Mouse (Mus musculus) thymus, postnatal 36 days (tissue): ENCODE data around the gene Krt88.

Source experiments
- DNase-seq, 2 experiments: peaks; one replicate each; pipeline ENCODE4 v3.0.0; 2022; ENCODE audit warnings: mixed read lengths in 2 of 2

Krt88 gene

DNA sequence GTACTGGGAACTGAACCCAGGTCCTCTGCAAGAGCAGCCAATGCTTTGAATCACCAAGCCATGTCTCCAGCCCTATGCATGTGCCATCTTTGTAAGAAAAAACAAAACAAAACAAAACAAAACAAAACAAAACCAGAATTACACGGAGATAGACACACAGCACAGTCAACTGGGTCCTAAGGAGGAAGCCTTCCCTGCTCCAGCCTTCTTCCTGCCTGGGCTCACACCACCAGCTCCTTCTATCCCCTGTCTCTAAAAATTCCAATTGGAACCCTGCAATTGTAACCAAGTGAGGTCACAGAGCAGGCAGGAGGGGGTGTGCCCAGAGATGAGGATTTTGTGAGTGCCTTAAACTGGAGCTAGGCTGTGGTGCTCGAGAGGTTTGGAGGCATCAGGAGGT lies at the start of gene Krt88:
Krt88 (plus strand) TSS at position 301 of the 400 bp plus-strand sequence.
- DNase-seq = no peak

DNA sequence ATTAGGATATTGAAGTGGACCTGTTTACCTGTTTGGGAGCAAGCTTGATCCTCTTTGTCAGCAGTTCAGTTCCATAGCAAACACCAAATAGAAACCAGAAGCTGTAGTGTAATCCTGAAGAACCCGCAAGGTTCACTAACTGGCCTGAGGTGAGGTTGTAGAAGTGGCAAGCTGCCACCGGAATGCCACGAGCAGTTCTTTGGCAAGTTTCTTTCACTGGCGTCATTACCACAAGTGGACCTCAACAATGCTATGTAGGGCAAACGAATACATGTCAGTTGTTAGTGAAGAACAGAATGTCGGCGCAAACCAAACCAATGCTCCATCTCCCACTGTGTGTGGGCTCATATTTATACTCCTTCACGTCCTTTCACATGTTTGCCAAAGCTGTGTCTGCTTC lies 49.3 kb upstream of the Krt88 start:
- no peak for DNase-seq

DNA sequence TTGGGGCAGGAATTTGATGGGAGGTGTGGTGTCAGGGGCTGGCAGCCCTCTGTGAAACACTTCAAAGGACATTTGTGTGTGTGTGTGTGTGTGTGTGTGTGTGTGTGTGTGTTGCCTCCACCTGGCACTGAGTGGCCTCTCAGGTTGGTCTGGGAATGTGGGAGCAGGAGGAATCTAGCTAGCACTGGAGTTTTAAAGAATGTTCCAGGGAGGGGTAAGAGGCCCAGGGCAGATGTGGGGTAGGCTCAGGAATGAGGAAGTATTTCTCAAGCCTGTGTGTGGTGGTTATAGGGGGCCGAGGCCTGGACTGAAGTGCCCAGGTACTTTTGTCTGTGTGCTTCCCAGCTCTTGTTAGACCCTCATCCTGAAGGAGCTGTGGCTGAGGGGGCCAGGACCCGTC lies 36.8 kb upstream of the Krt88 start, which contains the start of gene Krt7:
Krt7 (plus strand) TSS at position 269 of the 400 bp plus-strand sequence.
- no peak for DNase-seq

DNA sequence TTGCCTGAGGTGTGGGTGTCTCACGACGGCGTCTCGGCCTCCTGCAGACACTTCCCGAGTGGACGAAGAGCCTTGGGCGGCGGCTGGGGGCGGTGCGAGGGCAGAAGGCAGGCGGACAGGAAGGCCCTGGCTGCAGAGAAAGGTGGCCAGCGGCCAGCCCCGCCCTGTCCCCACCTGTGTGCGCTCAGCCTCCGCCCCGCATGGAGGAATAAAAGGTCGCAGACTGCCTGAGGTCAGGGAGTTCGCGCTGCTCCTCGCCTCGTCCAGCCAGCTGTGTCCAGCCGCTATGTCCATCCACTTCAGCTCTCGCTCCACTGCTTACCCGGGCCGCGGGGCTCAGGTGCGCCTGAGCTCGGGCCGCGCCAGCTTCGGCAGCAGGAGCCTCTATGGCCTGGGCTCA lies 35.4 kb upstream of the Krt88 start:
- no peak for DNase-seq

DNA sequence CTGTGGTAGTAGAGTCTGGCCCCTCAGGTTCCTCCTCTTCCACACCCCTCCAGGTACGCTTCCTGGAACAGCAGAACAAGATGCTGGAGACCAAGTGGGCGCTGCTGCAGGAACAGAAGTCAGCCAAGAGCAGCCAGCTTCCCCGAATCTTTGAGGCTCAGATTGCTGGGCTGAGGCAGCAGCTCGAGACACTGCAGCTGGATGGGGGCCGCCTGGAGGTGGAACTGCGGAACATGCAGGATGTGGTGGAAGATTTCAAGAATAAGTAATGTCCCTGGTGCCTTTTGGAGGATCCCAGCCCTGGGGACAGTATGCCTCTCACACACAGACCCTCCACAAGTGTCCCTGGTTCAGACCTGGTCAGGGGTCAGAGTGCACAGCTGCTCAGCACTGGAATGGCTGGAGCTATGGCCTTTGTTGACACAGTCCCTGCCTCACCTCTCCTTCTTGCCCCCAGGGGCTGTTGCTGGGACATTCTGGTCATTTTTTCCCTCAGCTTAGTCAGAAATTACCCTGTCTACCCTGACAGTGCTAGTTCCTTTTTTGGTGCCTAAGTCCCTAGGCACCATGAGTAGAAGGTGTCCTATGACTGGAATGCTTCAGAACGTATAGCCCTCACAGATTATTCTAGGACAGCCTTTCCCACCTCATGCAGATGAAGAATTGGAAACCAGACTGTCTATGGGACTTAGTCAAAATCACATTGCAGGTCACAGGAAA lies 33.5 kb upstream of the Krt88 start:
- no peak for DNase-seq

DNA sequence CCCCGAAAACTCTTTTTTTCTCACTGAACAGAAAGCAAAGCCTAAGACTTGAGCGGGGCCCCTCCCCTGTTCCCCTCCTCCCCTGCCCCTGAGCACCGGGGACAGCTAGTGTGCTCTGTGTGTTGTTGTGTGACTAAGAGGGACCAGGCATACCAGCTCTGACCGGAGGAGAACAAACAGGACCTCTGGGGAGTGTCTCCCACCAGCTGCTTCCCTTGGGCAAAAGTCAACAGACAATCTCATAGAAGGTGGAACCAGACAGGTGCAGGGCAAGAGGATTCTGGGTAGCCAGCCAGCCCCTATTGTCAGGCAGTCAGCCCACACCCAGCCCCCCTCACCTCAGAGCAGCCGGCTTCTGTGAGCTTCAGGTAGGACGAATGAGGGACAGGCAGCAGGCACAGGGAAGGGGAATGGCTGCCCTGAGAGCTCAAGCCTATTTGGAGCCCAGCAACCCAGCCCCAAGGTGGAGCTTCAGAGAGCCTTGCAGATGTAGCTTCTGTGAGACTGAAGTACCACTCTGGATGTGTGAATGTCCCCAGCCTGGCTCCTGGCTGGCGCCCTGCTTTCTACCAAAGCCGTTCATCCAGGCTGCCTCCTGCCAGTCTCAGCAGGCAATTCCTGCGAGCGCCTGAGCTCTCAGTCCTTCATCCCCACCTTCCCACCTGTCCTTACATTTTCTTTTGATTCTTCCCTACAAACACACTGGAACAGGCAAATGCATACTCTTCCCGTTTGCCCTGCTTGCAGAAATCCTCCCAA lies 32.6 kb upstream of the Krt88 start:
- DNase-seq = no peak

DNA sequence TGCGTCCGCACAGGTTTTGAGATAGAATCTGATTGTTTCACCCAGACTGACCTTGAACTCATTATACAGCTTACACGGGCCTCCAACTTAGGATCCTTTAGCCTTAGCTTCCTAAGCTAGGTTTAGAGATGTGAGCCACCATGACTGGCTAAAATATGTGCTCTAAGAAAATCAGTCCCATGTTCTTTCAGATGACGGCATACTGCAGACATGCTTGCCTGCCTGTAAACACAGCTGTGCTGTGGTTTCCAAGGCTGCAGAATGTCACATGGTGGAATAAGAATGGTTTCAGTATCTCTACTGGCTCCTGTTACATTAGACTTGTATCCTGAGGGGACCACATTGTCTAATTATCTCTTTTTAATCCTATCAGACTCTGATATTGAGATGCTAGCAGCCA lies 28.6 kb upstream of the Krt88 start:
- no peak for DNase-seq

DNA sequence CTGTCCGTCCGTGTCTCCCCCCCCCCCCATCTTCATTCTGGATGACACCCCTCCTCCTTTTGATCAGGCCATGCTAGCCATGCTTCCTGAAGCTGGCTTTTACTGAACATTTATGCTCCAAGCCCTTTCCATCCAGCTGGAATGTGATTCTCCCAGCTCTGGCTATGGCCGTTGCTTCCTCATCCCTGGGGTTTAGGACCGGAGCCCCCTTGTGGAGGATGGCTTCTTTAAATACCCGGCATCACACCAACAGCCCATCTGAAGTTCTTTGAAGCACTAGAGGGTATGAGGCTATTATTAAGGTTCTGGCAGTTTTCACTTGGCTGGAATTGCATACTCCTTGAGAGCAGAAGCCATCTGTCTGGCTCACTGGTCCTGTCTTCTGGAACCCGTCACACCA lies 26.6 kb upstream of the Krt88 start:
- no peak for DNase-seq

DNA sequence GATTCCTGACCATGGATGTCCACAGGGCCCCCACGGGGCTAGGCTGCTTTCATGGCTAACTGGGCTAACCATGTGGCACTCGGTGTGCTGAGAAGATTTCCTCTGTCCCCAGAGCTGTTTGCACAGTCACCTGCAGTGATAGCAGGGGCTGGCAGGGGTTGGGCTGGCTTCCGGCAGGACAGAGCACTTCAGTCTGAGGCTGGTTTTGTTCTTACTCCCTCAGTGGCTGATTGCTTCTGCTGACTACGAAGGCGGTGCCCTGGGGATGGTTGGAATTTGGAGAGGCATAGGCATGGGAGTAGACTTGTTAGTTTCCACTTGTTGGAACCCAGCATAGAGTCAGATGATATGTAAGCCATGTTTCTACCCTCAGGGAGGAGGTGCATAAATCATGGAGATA lies 22.6 kb upstream of the Krt88 start:
- DNase-seq = no peak

DNA sequence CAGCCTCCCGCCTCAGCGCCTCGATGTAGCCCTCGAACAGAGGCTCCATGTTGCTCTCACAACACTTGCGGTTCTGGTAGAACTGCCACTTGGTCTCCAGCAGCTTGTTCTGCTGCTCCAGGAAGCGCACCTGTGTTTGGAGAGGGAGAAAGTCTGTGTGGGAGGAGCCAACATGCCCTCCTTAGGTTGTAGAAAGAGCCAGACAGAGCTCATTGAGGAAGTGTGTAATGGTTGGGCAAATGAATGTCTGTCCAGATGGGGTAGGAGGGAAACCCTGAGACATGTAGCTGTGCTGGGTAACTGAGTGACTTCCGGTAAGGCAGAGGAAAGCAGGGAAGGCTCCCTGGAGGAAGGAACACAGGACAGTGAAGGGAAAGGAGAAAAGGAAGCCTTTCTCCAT lies 10.9 kb upstream of the Krt88 start:
- DNase-seq = no peak

DNA sequence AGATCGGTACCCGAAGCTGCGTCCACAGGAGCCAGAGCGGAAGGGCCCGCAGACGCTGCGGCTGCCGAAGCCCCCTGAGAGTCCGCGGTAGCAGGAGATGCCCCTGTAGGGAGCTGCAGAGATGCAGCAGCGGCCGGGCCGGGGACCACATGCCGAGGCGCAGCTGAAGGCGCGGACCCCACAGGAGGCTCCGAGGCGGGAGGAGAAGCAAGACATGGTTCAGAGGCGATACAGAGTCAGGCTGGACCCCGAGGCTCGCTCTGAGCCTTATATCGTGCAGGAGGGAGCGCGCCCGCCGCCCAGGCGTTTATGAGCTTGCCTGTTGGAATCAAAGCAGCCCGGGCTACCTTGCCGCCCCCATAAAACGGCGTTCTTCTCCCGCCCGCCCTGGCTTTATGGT lies 9.0 kb upstream of the Krt88 start, which contains the start of gene Krt87:
Krt87 (minus strand) TSS at position 250 of the 400 bp plus-strand sequence.
- DNase-seq = no peak

DNA sequence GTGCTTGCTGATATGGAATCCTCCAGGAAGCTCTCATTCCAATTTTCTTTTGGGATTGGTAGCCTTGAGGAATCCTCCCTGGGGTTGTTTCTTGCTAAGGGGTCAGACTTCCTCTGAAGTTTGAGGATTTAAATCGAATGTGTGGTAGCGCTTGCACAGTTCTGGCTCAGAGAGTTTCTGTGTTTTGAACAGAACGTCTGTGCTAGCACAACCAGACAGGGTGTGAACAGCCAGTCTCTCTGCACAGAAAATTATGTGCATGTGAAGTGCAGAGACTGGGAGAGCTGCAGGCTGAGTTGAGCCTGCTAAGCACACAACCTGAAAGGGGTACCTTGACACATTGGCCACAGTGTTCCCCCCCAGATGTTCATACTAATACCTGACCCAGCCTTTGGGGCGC lies 6.7 kb upstream of the Krt88 start:
- DNase-seq = no peak

DNA sequence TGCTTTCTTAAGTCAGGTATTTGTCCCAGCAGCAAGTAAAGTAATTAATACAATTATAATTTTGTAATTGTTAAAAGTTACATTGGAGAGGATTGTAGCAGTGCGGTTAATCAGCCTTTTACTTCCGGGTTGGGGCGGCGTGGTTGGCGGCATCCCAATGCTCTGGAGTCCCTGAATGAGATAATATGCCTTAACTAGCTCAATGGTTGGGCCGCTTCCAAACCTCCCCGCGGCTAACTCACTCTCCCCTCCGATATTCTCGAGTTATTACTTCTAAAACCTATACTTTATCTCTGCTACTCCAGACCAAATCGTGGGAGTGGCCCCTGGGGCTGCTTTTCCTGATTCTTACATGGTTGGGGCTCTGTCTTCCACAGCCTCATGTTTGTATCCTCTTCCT lies 972 bp upstream of the Krt88 start:
- no peak for DNase-seq

DNA sequence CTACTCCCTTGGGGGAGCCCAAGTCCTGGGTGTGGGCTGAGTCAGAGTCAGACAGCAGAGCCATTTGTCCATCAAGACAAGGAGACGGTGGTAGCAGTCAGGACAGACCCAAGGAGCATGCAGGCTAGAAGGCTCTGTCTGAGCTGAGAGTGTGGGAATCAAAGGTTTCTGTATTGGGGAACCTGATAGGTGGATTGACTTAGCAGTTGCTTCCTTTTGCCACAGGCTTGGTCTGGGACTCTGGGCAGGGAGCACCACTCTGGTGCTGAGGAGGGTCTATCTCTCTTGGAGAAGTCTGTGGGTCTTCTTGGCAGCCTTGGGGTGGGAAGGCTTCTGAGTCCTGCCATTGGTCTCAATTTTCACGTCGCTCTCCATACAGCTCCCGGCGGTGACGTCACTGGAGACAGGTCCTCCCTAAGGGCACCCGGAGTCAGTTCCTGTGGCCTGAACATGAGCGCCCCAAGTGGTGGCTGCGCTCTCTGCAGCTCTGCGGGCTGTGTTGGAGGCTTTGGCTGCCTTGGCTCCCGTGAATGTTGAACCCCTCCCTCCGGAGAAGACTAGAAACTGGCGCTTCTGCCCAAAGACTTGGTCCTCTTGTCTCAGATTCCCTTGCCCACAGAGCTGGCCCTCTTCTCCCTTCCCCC lies 5.7 kb downstream of the Krt88 start:
- DNase-seq = peak; percentile 63 to 64

DNA sequence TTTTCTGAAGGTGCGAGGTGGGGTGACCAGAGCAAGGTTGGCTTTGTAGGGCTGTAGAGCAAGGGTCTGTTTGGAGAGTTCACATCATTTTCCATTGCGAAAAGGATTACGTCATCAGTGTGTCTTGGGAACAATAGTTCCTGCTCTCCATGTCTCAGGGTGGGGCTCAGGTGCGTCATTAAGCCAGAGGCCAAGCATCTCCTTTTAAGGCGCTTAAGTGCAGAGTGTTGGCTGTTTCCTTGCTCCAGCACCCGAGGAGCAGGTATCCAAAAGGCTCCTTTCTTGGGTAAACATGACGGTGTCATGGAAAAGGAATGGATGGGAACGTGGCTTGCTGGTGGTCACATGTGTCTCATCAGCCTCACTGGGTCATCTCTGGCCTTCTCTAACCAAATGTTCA lies 7.2 kb downstream of the Krt88 start:
- no peak for DNase-seq

DNA sequence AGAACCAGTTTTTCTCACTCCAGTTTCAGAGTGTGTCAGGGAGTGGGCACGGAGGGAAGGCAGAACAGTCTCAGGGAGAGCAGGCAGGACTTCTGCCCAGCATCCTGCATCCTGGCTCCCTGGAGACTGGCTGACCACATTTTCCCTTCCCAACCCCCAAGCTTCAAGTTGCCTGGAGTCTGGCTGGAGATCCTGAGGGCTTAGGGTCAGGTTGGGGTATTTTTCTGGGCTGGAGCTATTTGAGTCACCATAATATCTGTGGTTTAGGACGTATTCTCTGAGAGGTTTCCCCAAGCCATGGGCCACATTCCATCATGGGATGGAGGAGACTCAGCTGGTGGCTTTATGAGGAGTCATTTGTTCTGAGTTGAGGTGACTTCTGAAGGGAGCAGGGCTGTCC lies 7.7 kb downstream of the Krt88 start:
- DNase-seq = no peak

DNA sequence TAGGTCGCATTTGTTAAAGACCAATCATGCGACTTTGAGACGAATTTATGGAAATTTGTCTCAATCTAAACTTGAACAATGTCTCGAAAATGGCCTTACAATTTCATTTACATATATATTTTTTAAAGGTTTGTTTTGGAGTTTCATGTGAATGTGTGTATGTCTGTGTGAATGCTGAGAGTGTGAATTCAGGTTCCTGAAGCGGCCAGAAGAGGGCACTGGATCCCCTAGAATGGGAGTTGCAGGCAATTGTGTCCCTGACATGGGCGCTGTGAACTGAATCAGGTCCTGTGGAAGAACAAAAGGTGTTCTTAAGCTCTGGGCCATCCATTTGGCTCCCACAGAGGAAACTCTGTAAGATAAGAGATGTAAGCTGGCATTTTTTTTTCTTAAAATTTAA lies 8.3 kb downstream of the Krt88 start:
- no peak for DNase-seq

DNA sequence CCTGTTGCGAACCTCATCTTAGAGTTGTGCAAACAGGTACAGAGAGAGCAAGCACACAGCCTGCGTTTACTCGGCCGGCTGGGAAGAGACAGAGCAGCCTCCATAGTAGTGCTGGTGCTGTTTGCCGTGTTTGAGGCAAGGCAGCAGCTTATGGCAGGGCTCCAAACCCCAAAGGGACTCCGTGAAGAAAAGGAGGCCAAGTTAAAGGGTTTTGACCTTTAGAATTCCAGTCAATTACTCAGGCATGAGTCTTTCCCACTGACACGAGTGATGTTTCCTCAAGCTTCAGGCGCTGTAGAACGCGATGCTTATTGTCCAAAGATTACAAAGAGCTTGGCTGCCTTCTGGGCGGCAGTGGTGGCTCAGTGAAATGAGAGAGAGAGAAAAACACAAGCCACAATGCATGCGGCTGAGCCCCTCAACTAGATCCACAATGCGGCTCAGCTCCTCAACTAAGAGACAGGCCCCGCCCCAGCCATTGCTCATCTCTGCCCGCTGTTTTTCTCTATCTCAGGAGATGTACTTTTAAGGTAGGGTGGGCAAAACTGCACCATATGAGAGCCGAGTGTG lies 10.9 kb downstream of the Krt88 start:
- no peak for DNase-seq

DNA sequence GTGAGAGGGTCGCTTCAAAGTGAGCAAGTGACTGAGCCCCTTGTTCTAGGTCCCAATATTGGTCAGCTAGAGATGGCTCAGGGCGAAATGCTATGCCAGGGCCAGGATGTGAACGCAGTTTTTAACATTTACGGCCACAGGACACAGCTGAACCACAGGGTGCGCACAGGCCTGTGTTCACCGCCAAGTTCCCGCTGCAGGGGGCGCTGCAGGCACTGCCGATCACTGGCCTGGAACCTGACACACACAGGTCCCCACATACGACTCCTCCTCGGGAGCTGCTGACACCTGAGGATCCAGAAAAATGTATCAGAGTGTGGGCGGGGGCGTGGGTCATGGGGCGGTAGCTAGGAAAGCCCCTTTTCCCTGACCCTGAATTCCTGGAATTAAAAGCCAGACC lies 11.7 kb downstream of the Krt88 start:
- peak; percentile 11 to 12 for DNase-seq

DNA sequence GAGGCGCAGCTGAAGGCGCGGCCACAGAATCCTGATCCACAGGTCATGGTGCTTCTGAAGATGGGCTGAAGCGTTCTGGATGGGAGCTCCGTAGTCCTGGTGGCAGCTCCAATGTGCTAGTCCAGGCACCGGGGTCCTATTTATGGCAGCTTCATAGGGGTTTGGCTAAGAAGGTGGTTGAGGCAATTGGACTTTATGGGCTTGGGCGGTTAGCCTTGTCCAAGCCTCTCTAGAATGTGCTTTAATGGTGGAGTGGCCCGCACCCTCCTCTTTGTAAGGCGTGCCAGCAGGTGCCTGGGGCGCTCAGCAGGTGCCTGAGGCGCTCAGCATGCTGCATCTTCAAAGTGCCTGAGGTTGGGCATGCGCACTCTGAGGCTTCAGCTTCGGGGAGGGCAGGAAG lies 16.1 kb downstream of the Krt88 start, which contains the start of gene Krt81:
Krt81 (minus strand) TSS at position 101 of the 400 bp plus-strand sequence.
- no peak for DNase-seq

DNA sequence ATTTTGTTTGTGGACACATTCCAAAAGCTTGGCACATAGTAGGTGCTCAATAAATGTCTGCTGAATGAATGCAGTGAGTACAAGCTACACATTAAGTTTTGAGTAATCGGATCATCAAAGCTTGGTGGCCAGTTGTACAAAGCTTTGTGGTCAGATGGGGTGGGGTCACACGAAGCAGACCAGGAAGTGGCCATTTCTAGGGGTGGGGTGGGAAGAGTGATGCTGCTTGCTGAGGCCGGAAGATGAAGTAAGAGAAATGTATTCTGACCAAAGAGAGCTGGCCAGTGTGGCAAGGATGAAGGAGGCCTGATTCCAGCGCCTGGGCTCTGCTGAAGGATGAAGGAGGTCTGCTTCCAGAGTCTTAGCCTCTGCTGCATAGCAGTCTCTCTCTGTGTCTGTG lies 21.5 kb downstream of the Krt88 start:
- DNase-seq = no peak

DNA sequence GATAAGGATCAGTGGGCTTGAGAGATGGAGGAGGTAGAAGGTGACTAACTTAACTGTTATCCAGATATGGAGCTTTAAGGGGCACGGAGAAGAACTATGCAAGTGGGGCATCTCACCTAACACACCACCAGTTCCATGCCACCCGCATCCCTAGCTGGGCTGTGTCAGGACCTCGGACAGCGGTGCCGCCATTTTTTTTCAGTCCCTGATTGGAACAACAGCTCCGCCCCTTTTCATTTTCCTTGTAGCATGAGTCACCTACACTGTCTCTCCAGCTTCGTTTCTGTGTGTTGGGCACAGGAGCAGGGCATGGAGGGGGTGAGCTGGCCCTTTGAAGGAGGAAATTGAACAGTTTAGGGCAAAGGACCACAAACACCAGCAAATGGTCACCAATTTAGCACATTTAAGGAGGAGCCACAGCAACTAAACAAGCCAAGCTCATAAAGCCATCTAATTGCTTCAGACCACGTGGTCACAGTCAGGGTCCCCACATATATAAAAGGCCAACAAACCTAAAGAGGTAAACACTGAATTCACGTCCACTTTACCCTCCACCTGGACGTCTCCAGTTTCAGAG lies 25.5 kb downstream of the Krt88 start, which contains the start of gene Krt86:
Krt86 (plus strand) TSS at position 527 of the 577 bp plus-strand sequence.
- no peak for DNase-seq
